Mouse (Mus musculus) ZHBTc4 (cell line): ENCODE measurements around the gene Fancg.
"Not testable (repeated sequence)": the region's sequence is repeated elsewhere in the genome, so short reads cannot be mapped to it uniquely, and the experiment has no call there.

Experiments
- DNase-seq: peaks from one replicate; pipeline ENCODE4 v3.0.0-alpha.2; 2011; ENCODE audit warnings: low read depth, low spot score

Gene Fancg

GRCm38 (mm10) chr4:42999451-43000140, 10.7 kb downstream of the Fancg start:
- DNase-seq = peak; percentile 91

- no peak for DNase-seq
These were observed 12.3 kb downstream of the Fancg start for GRCm38 (mm10) chr4:42998022-42998421.

GRCm38 (mm10) chr4:42988296-42988695, 22.0 kb downstream of the Fancg start:
- no peak for DNase-seq

- not testable (repeated sequence) for DNase-seq
These were observed 29.8 kb downstream of the Fancg start for GRCm38 (mm10) chr4:42980467-42980866.

GRCm38 (mm10) chr4:42978062-42978461, 32.2 kb downstream of the Fancg start:
- DNase-seq = peak; percentile 51

GRCm38 (mm10) chr4:42973868-42974267, 36.4 kb downstream of the Fancg start:
- DNase-seq = no peak

- no peak for DNase-seq
These were observed 37.4 kb downstream of the Fancg start for GRCm38 (mm10) chr4:42972952-42973351.

- DNase-seq = no peak
These were observed 41.0 kb downstream of the Fancg start, which contains the start of gene 1700022I11Rik for GRCm38 (mm10) chr4:42969304-42969703. Gene 1700022I11Rik, plus strand, starts transcription at chr4:42969604.

GRCm38 (mm10) chr4:42965039-42965719, 45.1 kb downstream of the Fancg start:
- DNase-seq = peak; percentile 77

- peak; percentile 48 for DNase-seq
These were observed 46.8 kb downstream of the Fancg start for GRCm38 (mm10) chr4:42963480-42963879.

- peak; percentile 84 for DNase-seq
These were observed 48.7 kb downstream of the Fancg start for GRCm38 (mm10) chr4:42961592-42961991.

- DNase-seq = no peak
These were observed 50.9 kb downstream of the Fancg start for GRCm38 (mm10) chr4:42959382-42959781.

- no peak for DNase-seq
These were observed 51.4 kb downstream of the Fancg start for GRCm38 (mm10) chr4:42958942-42959341.

- no peak for DNase-seq
These were observed 52.3 kb downstream of the Fancg start for GRCm38 (mm10) chr4:42957979-42958378.

- no peak for DNase-seq
These were observed 53.0 kb downstream of the Fancg start for GRCm38 (mm10) chr4:42957306-42957705.

- no peak for DNase-seq
These were observed 53.7 kb downstream of the Fancg start for GRCm38 (mm10) chr4:42956581-42956980.

- DNase-seq = peak; percentile 17
These were observed 55.1 kb downstream of the Fancg start for GRCm38 (mm10) chr4:42955200-42955599.

- DNase-seq = peak; percentile 86
These were observed 56.0 kb downstream of the Fancg start for GRCm38 (mm10) chr4:42954297-42954696.

GRCm38 (mm10) chr4:42953435-42954094, 56.7 kb downstream of the Fancg start:
- no peak for DNase-seq

- no peak for DNase-seq
These were observed 57.7 kb downstream of the Fancg start for GRCm38 (mm10) chr4:42952563-42952962.
